Mouse (Mus musculus) intestine, postnatal 0 days (tissue): Measurements from ENCODE around the gene Trappc6a. TPM values are rescaled to one million over a fixed set of nuclear protein-coding genes. Genes with fewer than 3 reads are reported as not detected.

ENCODE experiments used
- ATAC-seq: fragments of 200-750 bp; cut with Nextera tagmentation; 2 replicates; pipeline ENCODE4 v1.8.0; 2017; ENCODE audit warnings: mild to moderate bottlenecking, moderate TSS enrichment, moderate library complexity
- H3K27ac ChIP-seq: fragments of 300-500 bp; sonication (generic); 2 replicates; pipeline ENCODE4 v1.5.1; 2014; ENCODE audit warnings: mild to moderate bottlenecking, low read depth, low read length, moderate library complexity
- H3K27me3 ChIP-seq: fragments of 300-500 bp; sonication (generic); replicated peaks from 2 replicates; pipeline ENCODE4 v1.6.1; 2014; ENCODE audit warnings: low read length, mixed read lengths; ENCODE audit not compliant: control insufficient read depth, insufficient read depth
- H3K36me3 ChIP-seq: fragments of 300-500 bp; sonication (generic); 2 replicates; pipeline ENCODE4 v1.6.1; 2014; ENCODE audit warnings: mild to moderate bottlenecking, moderate library complexity; ENCODE audit not compliant: control insufficient read depth, insufficient read depth
- H3K4me1 ChIP-seq: fragments of 300-500 bp; sonication (generic); replicated peaks from 2 replicates; pipeline ENCODE4 v1.6.1; 2014; ENCODE audit warnings: antibody characterized with exemption, low read length, mixed read lengths; ENCODE audit not compliant: control insufficient read depth, insufficient read depth
- H3K4me2 ChIP-seq: fragments of 300-500 bp; sonication (generic); replicated peaks from 2 replicates; pipeline ENCODE4 v1.6.1; 2014; ENCODE audit warnings: low read depth, mild to moderate bottlenecking, moderate library complexity
- H3K4me3 ChIP-seq: fragments of 300-500 bp; sonication (generic); 2 replicates; pipeline ENCODE4 v1.5.1; 2014; ENCODE audit warnings: low read depth, low read length
- H3K9ac ChIP-seq: fragments of 300-500 bp; sonication (generic); 2 replicates; pipeline ENCODE4 v1.6.1; 2014; ENCODE audit warnings: mild to moderate bottlenecking, low read depth, low read length
- H3K9me3 ChIP-seq: fragments of 300-500 bp; sonication (generic); 2 replicates; pipeline ENCODE4 v1.6.1; 2016; ENCODE audit warnings: mixed run types; ENCODE audit not compliant: control insufficient read depth
- CTCF ChIP-seq: sonication (generic); IDR thresholded peaks from 2 replicates; pipeline ENCODE4 v1.5.1; 2016; ENCODE audit warnings: low read depth, mild to moderate bottlenecking, control low read depth, antibody characterized with exemption, moderate library complexity
- WGBS: fragments of 180-500 bp; shearing (Covaris S2); extraction: QIAGEN DNeasy Blood & Tissue Kit; methylation state at CpG from one replicate; pipeline ENCODE4 v1.1.7; 2014; 5-methylcytosine and 5-hydroxymethylcytosine counted together
- polyA plus RNA-seq: library from polyadenylated mRNA; unstranded; fragments of >200 nt; fragmentation: Nextera tagmentation; extraction: Ambion mirVana; gene quantifications from 2 replicates; pipeline ENCODE4 v1.2.1, GENCODE M21; 2015

The Trappc6a gene
- polyA plus RNA-seq, 1 experiment from 2014 or later = 108 TPM

DNA sequence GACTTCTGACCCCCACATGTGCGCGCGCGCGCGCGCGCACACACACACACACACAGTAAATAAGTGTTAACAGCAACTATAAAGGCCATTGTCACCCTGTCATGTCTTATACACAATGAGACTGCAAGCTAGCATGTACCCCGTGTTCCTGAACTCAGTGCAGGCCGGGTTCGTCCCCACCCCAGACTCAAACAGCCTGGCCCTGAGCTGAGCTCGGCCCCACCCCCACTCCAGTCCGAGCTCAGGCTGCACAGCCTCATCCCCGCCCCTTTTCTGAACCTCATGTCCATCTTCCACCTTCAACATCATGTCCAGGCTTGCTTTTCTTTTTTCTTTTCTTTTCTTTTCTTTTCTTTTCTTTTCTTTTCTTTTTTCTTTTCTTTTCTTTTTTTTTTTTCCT is 37.9 kb upstream of the Trappc6a start:
- Histone ChIP-seq H3K27me3 (peaks cover 72% of the 10 kb centered on the region), H3K27ac (no peak overlapping the region), H3K4me3 (no peak overlapping the region), H3K4me2 (peak overlapping the region; percentile 13; the same call in 1 of the 2 replicates), H3K9ac (no peak overlapping the region), H3K9me3 (no peaks in the 10 kb centered on the region; the same call in 1 of the 2 replicates), H3K36me3 (no peaks in the 10 kb centered on the region), H3K4me1 (no peaks in the 10 kb centered on the region)
- 12% methylated on average over 14 of the region's 14 CpGs for WGBS
- TF ChIP-seq CTCF = no peak
- ATAC-seq = no peak

DNA sequence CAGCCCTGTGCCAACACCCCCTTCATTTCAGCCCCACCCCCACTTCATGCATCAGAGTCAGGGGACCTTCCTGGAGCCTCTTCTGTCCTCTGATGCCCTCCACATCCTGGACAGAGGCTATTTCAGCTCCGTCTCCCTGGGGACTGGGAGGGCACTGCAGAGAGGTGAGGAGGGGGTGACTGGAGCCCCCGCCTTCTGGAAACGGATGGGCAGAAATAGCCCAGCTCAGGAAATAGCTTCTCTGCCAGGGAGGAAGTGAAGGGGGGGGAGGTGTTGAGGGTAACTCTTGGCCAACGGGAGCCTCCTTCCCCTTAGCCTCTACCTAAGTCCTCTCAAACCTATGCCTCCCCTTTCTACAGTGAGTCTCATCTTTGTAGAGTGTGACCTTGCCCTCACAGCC is 35.8 kb upstream of the Trappc6a start:
- WGBS = 37% methylated on average over 4 of the region's 4 CpGs
- no peak overlapping the region for H3K27ac ChIP-seq
- no peak overlapping the region for H3K9ac ChIP-seq
- no peak overlapping the region for H3K4me2 ChIP-seq
- ATAC-seq = no peak
- H3K9me3 ChIP-seq = no peaks in the 10 kb centered on the region; the same call in 1 of the 2 replicates
- peaks cover 71% of the 10 kb centered on the region for H3K27me3 ChIP-seq
- H3K4me1 ChIP-seq = no peaks in the 10 kb centered on the region
- TF ChIP-seq CTCF = no peak
- H3K36me3 ChIP-seq = no peaks in the 10 kb centered on the region
- no peak overlapping the region for H3K4me3 ChIP-seq

DNA sequence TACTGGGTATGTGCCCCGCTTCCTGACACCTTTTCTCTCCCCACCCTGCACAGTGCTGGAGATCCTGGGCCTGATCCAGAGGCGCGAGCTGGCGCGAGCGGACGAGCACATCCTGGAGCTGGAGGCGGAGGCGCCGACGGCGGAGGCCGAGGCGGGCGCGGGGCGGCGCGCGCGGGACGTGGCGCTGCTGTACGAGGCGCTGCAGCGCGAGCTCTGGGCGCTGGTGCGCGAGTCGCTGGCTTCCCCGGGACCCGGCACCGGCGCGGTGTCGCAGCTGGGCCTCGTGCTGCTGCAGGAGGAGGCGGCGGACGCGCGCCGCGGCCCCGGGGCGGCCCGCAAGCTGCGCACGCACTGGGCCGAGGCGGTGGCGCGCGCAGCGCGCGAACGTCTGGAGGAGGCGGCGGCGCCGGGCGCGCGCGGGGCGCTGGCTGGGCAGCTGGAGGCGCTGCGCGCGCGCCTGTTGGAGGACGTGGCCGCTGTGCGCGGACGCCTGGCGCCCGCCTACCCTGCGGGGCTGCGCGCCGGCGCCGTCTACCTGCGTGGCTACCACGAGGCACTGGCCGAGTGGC is 34.2 kb upstream of the Trappc6a start:
- Histone ChIP-seq H3K27ac (no peak overlapping the region), H3K4me2 (peak overlapping the region; percentile 91)
- under 1% methylated on average over 68 of the region's 89 CpGs for WGBS

DNA sequence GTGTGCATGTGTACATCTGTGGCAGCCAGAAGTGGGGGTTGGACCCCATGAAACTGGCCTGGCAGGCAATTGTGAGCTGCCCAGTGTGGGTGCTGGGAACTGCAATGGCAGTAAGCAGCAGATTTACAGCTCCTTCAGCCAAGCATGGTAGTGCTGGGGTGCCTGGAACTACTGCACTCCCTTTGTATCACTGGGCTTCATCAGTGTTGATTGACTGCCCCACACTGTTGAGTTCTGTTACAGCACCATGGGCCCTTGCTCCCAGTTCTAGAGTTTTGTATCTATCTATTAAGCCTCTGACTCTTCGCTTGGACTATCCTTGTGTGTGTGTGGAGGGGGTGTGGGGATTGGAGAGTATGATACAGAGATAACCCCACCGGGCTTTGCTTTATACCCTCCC is 31.1 kb upstream of the Trappc6a start:
- TF ChIP-seq CTCF = peak; percentile 48
- 57% methylated on average over 2 of the region's 2 CpGs for WGBS

More for the DNA sequence above, 34.2 kb upstream of the Trappc6a start:
- peak; percentile 73 for ATAC-seq
- H3K9me3 ChIP-seq = no peaks in the 10 kb centered on the region; the same call in 1 of the 2 replicates
- H3K36me3 ChIP-seq = no peaks in the 10 kb centered on the region
- H3K4me3 ChIP-seq = peak overlapping the region; percentile 43
- no peaks in the 10 kb centered on the region for H3K4me1 ChIP-seq
- peak overlapping the region; percentile 53 for H3K9ac ChIP-seq
- H3K27me3 ChIP-seq = peaks cover 61% of the 10 kb centered on the region
- no peak for TF ChIP-seq CTCF

DNA sequence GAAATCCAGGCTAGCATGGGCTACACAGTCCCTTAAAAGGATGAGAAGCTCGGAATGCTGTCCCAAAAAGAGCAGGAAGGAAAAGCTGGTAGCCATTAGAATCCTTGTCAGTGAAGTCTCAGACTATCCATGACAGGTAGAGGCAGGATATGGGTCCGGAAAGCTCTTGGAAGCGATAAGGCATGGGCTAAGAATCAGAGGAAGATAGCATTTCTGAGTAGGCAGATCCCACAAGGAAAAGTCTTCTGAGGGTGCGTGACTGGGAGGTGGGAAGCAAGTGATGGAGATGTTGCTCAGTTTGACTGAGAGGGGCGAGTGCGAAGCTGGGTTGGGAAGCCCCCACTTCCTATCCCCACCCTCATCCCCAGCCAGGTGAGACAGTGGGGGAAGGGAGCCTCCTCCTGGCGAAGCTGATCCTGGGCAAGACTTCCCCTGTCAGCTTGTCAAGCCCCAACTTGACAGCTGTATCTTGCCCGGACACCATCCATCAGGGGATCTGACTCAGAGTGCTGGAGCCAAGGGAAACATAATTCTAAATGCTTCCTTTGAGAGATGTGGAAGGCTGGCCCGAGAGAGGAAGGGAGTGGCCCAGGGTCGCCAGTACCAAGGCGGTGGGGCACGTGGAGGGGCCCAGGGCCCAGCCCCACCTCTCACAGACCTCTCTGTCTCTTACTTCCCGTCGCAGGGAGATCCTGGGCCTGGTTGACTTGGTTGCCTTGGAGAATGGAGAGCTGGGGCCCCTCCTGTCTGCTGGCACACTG is 30.4 kb upstream of the Trappc6a start:
- H3K4me1 ChIP-seq = no peaks in the 10 kb centered on the region
- H3K9ac ChIP-seq = no peak overlapping the region
- H3K36me3 ChIP-seq = no peaks in the 10 kb centered on the region
- no peak overlapping the region for H3K27ac ChIP-seq
- WGBS = 27% methylated on average over 14 of the region's 14 CpGs
- ATAC-seq = no peak
- peaks cover 33% of the 10 kb centered on the region for H3K27me3 ChIP-seq
- H3K4me2 ChIP-seq = no peak overlapping the region
- H3K4me3 ChIP-seq = no peak overlapping the region
- H3K9me3 ChIP-seq = no peaks in the 10 kb centered on the region; the same call in 1 of the 2 replicates
- no peak for TF ChIP-seq CTCF

More for the DNA sequence above, 31.1 kb upstream of the Trappc6a start:
- H3K27me3 ChIP-seq = peaks cover 39% of the 10 kb centered on the region
- H3K4me2 ChIP-seq = no peak overlapping the region
- H3K4me1 ChIP-seq = no peaks in the 10 kb centered on the region
- H3K9me3 ChIP-seq = no peaks in the 10 kb centered on the region; the same call in 1 of the 2 replicates
- H3K9ac ChIP-seq = no peak overlapping the region
- H3K36me3 ChIP-seq = no peaks in the 10 kb centered on the region
- no peak overlapping the region for H3K4me3 ChIP-seq
- H3K27ac ChIP-seq = no peak overlapping the region
- ATAC-seq = no peak

DNA sequence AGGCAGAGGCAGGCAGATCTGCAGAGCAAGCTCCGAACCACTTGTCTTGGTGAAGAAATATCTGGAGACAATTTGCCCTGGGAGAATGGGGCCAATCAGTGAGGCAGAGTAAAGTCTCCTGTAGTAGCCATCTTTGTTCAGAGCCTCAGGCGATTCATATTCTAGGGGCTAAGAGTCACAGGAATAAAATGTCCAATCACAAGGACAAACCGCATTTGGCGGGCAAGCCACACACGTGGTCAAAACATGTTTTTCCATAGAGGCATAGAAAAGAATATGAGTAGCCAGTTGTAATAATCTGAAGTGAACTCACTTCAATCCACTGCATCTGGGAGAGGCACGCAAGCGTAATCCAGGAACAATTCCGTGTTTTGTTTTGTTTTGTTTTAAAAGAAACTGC is 24.9 kb upstream of the Trappc6a start:
- 82% methylated on average over 8 of the region's 8 CpGs for WGBS
- no peaks in the 10 kb centered on the region for H3K4me1 ChIP-seq
- TF ChIP-seq CTCF = no peak
- H3K9me3 ChIP-seq = no peaks in the 10 kb centered on the region
- no peak overlapping the region for H3K27ac ChIP-seq
- no peak for ATAC-seq
- no peak overlapping the region for H3K4me3 ChIP-seq
- H3K27me3 ChIP-seq = 0 out of 2 replicates have a peak, but pooled peaks cover 5% of the 10 kb centered on the region
- no peaks in the 10 kb centered on the region for H3K36me3 ChIP-seq
- H3K9ac ChIP-seq = no peak overlapping the region
- no peak overlapping the region for H3K4me2 ChIP-seq
